Mouse (Mus musculus) left cerebral cortex, postnatal 14 days (tissue): Measurements from ENCODE around the gene Gpc2. TPM values are rescaled to one million over a fixed set of nuclear protein-coding genes. Genes with fewer than 3 reads are reported as not detected.
A peak's percentile ranks its signal among the peaks of the same experiment; 100 is the strongest.

ENCODE experiments used
- DNase-seq, 2 experiments: peaks; one replicate each; pipeline ENCODE4 v3.0.0; 2021 to 2022; ENCODE audit warnings: low spot score in 2 of 2, mixed read lengths in 1 of 2
- intact Hi-C: fragments of 180-260 bp; cut with DNase I; formaldehyde crosslinking; loops from one replicate; pipeline ENCODE4 v1.15.1; 2025
- total RNA-seq, 2 experiments: library from RNA; stranded (reverse); gene quantifications; 2 replicates each; pipeline ENCODE4 v1.2.3; 2021

The Gpc2 gene
- total RNA-seq, 2 experiments from 2014 or later, result 1.8 to 2.7 TPM

DNA sequence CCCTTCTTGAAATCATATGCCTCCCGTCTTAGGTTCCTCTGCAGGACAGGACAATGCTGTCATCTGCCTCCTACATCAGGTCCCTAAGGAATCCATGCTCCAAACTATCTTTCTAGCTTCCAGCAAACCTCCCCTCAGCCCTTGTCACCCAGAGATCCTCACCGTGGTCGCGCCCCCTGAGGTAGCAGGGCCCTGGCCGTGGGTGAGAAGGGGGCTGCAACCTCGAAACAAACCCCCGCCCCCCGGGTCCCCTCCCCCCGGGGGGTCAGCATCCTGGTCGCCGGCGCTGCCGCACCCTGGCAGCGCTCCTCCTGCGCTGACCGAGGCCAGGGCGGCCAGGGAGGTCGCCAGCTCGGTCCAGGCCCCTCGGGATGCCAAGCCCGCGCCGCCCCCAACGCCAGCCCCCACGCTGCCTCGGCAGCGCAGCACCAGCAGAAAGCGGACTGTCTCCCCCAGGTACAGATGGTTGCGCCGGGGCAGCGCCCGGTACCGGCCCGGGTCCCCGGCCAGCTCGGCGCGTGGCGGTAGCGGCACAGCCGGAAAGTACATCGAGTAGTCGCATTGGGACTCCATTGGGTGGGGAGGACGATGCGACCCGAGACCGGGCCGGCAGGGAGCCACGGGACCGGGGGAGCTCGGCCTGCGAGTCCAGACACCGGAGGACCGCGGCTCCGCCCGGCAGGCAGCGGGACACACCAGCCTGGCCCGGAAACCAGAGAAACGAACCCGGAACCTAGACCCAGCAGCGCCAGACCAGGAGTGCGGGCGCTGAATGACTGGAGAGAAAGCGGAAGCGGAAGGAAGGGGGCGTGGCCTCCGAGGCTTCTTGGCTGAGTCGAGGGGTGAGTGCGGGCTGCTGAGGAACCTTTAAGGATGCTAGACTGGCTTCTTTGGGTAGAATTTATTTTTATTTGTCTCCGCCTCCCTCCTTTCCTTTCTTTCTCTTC is 16.3 kb downstream of the Gpc2 start, which contains the start of gene BC037034:
BC037034 (minus strand) TSS at position 774 of the 947 bp plus-strand sequence.
- intact Hi-C loops, result loop anchor here (10.0 kb wide), 1 partner anchor 181 kb away; the partner anchor contains the start of gene Zfp157

DNA sequence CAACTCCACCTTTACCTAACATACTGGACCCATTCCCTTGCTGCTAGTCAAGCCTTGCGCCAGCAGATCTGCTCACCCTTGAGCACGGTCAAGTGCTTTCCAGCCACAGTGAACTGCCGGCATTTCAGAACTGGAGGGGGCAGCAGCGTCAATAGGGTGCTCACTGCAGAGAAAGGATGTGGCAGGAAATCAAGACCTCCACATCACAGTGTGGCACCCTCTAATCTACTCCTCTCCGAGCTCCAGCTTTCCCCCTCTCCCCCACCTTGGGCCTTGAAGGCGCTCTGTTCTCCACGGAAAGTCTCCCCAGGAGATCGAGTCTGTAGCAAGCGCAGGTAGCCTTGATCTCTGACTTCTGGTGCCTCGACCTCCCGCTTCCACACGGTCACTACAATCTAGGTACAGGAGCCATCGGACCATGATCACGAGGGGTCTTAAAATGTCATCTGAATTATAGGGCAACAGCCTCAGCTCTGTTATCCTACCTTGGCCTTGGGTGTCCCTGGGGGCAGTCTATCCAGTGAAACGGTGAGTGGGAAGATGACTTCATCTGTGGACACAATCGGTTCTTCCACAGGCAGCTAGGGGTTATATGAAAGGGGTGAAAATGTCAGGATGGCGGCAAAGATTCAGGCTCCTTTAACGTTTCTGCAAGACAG is 17.1 kb downstream of the Gpc2 start:
- no peak for DNase-seq
- intact Hi-C loops, result loop anchor here (10.0 kb wide), 1 partner anchor 182 kb away; the partner anchor contains the start of gene Zfp157

More for the DNA sequence above, 16.3 kb downstream of the Gpc2 start, which contains the start of gene BC037034:
- DNase-seq, result peak; percentile 93 to 94

DNA sequence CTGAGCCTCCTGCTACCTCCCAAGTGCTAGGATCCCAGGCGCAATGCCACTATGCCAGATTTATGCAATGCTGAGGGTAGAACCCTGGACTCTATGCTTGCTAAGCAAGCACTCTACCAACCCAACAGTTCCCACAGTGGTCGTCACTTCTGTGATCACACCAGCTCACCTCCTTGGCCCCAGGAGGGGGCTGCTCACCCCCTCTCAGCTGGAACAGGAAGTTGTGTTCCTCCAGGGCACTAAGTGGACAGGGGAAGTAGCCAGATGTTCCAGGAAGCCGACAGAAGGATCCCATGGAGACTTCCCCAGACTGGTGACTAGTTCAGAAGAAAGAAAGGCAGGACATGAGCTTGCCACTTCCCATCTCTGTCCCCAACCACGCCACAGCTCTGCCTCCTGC is 17.8 kb downstream of the Gpc2 start:
- no peak for DNase-seq
- intact Hi-C loops, result loop anchor here (10.0 kb wide), 1 partner anchor 183 kb away; the partner anchor contains the start of gene Zfp157

DNA sequence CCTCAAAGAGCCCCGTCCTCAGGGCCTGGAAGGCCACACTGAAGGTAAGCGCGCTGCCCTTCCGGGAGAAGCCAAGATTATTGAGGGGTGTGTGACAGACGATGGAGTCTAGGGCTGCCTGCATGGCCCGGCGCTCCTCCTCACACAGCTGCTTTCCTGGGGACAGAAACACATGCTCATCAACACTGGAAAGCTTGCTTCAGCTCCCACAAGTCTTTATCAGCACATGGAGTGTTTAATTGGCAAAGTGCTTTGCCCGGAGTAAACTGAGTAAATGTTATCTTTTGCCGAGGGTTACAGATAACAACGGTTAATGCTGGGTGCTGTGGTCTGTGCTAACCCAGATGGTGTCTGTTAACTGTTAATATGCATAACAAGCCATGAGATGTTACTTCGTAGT is 19.0 kb downstream of the Gpc2 start:
- DNase-seq, result no peak
- intact Hi-C loops, result loop anchor here (10.0 kb wide), 1 partner anchor 184 kb away; the partner anchor contains the start of gene Zfp157

DNA sequence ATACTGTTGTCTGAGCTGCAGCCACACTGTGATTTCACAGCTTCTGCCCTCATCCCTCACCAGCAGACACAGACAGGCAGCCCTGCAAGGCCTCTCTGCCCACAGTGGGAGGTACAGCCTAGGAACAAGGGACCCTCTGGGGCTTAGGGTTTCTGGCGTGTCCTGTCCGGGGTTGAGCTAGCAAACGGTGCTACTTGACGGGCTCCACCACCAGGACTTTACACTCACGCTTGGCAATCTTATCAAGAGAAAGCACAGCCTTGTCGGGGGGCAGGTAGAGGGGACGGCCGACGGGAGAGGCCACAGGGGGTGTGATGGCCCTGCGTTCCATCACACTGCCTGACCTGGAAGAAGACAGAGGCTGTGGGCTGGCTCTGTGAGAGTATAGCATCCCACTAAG is 19.8 kb downstream of the Gpc2 start:
- DNase-seq, result no peak
- intact Hi-C loops, result loop anchor here (10.0 kb wide), 1 partner anchor 185 kb away; the partner anchor contains the start of gene Zfp157

DNA sequence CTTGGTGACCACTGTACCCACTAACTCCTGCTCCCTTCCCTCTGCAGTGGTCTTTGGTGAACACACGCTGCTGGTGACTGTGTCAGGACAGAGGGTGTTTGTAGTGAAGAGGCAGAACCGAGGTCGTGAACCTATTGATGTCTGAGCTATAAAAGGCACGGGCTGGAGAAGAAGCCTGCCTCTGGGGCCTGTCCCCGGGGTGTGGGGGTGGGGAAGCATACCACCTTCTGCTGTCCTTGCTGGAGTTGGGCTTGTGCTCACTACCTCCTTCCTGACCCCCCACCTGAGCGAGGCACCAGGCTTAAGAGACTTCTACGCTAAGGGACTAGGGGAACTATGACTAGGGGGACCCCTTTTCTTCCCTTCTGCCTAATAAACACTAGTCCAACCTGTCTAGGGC is 20.8 kb downstream of the Gpc2 start:
- no peak for DNase-seq
- intact Hi-C loops, result no loop called here

DNA sequence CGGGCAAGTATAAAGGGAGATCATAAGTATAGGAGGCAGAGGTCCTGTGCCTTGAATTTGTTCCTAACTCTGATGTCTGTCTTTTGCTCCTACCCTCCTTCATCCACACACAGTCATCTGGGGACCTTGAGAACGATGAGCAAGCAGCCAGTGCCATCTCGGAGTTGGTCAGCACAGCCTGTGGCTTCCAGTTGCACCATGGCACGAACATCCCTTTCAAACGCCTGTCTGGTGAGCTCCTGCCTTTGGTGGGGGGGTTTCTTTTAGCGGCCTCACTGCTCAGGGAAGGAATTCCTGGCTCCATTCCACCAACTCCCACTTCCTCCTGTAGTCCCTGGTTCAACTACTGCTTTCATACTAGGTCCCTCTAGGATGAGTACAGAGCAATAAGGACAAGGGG is 21.3 kb downstream of the Gpc2 start:
- DNase-seq, result no peak
- intact Hi-C loops, result no loop called here

DNA sequence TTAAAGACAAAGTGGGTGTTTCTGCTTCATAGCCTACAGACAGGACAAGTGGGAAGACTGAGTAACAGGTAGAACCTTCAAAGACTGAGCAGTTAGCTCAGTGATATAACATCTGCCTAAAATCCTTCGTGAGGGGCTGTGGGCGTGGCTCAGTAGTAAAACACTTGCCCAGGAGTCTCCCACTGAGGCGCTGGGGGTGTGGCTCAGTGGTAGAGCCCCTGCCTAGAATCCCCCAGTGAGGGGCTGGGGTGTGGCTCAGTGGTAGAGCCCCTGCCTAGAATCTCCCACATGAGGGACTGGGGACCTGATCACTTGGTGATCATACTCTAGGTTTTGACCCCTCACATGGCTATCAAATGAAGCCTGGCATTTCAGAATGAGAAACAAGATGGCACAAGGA is 21.7 kb downstream of the Gpc2 start:
- intact Hi-C loops, result no loop called here

DNA sequence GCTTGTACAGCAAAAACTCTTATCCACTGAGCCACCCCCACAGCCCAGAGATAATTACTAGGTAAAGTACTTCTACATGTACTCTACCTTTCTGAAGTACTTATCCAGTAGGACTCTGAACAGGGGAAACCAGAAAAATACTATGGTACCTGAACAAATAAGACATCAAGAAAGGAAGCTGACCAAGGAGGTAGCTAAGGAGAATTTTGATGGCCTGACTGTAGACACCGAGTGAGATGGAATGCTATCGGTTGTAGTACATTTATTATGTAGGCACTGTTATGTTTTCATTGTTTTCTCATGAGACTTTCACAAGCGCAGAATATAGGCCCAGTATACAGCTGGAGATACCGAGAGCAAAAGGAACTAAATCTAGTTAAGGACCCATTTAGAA is 22.2 kb downstream of the Gpc2 start:
- intact Hi-C loops, result no loop called here
- no peak for DNase-seq

More for the DNA sequence above, 21.7 kb downstream of the Gpc2 start:
- no peak for DNase-seq

DNA sequence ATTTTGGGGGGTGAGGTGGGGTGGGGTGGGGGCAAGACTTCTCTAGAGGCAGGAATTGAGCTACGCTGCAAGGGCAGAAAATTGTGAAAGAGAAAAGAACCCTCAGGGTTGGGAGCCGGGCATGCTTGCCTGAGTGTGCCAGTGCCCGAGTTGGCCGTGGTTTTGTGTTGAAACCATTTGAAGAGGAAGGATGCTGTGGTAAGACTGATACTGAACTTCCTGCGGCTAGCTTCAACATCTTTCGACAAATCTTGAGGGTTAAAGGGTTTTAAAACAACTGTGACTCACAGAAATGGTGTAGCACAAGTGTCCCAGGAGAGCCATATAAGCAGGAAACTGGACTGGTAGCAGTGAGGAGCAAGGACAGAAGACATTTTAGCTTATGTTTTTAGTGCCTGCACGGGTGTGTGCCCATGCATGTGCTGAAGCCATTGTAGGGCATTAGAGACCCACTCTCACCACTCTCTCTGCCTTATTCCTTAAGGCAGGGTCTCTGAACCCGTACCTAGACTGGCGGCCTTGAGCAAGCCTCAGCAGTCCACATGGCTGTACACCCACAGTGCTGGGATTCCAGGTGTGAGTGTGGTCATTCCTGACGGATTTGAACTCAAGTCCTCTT is 22.7 kb downstream of the Gpc2 start:
- intact Hi-C loops, result no loop called here
- no peak for DNase-seq

DNA sequence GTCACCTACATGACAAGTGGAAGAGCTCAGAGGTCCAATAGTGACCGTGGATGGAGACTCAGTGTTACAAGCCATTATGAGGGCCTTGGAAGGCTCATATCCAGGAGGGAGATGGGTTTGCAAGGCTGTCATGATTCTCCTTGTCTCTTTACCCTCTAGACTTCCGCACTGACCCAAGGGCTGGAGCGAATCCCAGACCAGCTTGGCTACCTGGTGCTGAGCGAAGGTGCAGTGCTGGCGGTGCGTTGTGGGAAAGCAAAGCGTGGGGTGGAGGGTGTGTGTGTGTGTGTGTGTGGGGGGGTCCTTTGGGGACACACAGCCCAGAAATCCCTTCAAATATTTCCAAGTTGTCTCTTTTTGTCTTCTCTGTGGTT is 23.7 kb downstream of the Gpc2 start:
- DNase-seq, result no peak
- intact Hi-C loops, result no loop called here

DNA sequence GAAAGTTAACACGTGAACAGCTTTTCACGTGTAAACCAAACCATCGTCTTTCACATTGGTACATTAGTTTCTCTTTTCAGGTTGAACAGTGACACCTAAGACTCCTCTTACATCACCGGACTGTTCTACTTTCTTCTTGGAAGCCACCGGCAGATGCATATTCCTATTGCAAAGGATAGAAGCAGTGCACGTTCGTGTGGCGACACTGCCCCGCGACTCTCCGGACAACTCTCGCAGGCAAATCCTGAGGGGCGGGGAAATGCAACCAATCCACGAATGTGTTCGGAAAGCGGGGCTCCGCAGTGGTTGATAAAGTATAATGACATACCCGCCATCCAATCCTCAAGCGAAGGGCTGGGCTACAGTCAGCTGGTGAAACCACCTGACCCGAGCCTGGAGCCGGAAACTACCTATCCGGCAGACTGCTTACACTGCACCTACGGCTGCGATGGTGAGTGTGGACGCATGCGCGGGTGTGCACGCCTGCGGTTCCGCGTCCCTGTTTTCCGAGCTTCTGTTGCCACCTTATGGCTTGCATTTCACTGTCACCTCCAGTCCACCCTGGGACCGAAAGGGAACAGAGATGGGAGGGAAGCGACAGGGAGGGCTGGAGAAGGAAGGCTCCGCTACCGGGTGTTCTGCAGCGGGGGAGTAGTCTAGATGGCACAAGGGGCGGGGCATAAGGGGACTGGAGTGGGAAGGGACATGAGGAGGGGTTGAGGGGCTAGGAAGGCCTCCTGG is 24.3 kb downstream of the Gpc2 start, which contains the start of gene Lamtor4:
Lamtor4 (plus strand) TSS at position 130 of the 741 bp plus-strand sequence.
- peak; percentile 97 to 99 for DNase-seq
- intact Hi-C loops, result no loop called here

DNA sequence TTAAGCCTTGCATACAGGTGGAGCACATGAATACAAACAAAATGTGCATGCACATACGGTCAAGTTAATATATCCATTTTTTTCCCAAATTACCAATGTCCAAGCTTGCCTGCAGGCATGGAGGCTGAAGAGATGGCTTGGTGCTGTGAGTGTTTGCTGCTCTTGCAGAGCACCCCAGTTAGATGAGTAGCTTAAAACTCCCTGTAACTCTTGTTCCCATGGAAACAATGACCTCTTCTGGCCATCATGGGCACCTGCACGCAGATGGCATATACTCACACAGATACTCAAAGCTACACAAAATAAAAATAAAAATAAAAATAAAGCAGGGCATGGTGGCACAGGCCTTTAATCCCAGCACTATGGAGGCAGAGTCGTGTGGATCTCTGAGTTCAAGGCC is 26.7 kb downstream of the Gpc2 start:
- no peak for DNase-seq
- intact Hi-C loops, result loop anchor here (5.0 kb wide), 1 partner anchor 51 kb away; no protein-coding TSS in a partner anchor

DNA sequence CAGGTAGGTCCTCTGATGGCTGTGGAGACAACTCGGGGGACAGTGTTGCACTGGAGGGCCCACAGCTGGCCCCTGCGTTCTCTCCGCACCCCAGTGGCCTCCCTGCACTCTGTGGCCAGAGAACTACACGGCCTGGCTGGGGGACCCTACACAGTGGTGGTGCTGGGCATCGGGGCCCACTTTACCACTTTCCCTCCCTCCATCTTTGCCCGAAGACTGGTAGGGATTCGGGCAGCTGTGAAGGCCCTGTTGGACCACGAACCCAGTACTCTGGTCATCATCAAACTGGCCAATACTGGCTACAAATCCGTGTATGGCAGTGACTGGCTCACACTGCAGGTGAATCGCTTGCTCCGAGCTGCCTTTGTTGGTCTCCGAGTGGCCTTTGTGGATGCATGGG is 28.7 kb downstream of the Gpc2 start:
- intact Hi-C loops, result loop anchor here (5.0 kb wide), 1 partner anchor 49 kb away; no protein-coding TSS in a partner anchor
- no peak for DNase-seq

DNA sequence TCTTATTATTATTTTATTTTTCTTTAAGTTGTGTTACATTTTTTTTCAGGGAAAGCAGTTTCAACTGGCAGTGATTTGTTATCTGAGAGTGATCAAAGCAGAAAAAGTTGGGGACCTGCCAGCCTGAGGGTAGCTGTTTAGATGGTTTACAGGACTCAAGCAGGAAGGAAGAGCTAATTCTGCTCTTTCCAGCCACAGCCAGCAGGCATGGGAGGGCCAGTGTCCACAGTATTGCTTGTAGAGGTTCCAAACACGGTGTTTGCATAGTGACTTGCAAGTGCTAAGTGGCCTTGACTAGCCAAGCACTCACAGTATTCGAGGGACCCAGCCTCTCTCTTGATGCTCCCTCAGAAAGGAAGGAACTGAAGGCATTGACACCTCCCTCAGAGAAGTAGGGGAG is 38.3 kb downstream of the Gpc2 start:
- DNase-seq, result no peak
- intact Hi-C loops, result no loop called here

DNA sequence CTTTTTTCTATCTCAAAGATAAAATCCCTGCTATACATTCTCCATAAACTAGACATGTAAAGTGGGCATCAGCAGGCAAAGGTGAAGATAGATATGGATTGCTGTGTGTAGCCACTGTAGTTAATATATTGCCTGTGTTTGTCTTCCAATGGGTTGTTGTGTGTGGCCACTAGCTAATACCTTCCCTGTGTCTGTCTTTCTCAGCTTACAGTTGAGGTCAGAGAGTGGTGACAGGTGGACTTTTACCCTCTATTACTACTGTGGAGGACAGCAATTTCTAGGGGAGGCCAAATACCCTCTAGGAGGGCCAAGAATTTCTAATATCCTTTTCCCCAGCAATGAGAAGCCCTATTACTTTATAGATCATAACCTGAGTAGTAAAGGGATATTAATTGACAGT is 45.6 kb downstream of the Gpc2 start:
- no peak for DNase-seq
- intact Hi-C loops, result no loop called here

DNA sequence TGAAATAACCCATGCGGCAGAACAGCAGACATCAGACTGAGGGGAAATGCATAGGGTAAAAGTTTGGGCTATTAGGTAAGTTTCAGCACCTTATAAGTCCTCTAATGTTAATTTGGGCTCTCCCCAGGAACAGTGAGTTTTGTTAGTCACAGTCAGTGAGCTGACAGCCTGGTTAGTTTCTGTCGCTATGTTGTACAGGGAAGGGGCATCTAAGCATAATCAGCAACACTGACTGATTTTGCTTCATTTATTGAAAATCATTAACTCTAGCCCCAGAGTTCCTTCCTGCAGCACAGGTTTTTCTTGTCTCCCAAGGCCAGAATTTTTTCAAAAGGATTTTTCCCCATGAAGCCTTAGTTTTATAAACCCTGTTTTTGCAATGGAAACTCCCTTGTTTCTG is 46.0 kb downstream of the Gpc2 start:
- intact Hi-C loops, result no loop called here
- DNase-seq, result no peak

DNA sequence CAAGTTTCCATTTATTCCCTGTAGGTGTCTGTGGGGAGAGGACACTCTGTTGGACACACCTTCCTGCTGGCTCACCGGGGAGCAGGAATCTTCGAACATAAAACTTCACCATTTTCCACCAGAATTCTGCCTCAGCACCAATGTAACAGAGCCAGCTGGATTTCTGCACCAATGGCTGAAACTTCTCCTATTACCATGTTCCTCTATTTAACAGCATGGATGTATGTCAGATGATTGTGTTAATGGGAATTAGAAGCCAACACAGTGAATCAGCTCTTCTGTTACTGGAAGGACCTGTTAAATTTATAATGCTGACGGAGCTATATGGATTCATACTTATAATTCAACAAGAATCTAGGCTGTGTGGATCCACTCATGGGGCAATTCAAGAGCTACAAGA is 50.3 kb downstream of the Gpc2 start:
- intact Hi-C loops, result no loop called here
- DNase-seq, result no peak

DNA sequence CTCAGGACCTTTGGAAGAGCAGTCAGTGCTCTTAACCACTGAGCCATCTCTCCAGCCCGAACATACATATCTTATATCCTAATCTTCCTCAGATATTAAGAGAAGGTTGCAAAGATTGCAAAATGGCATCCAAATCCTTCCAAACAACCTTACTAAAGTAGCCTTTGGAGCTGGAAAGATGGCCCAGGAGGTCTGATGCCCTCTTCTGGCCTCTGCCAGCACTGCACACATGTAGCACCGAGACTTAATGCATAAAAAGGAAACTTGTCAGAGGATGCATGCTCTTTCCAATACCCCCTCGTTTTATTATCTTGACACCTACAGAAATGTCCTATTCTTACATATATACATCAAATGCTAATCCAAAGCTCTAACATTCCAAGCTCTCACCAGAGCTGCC is 51.8 kb downstream of the Gpc2 start:
- intact Hi-C loops, result no loop called here
- DNase-seq, result peak; percentile 12 to 41
